Mouse (Mus musculus) cerebellum, adult 2 months (tissue): Measurements from ENCODE around the gene Fgfr2. TPM values are rescaled to one million over a fixed set of nuclear protein-coding genes. Genes with fewer than 3 reads are reported as not detected.
"Not testable (repeated sequence)": the region's sequence is repeated elsewhere in the genome, so short reads cannot be mapped to it uniquely, and the experiment has no call there.

Source experiments
- DNase-seq, 2 experiments: peaks; one replicate each; pipeline ENCODE4 v3.0.0; 2021
- H3K27ac ChIP-seq: fragments of 200-500 bp; 2 replicates; pipeline ENCODE4 v1.5.1; 2012; ENCODE audit warnings: low read length, control low read depth, inconsistent platforms; ENCODE audit not compliant: insufficient read depth
- H3K27me3 ChIP-seq: fragments of 200-500 bp; 2 replicates; pipeline ENCODE4 v1.6.1; 2012; ENCODE audit warnings: inconsistent platforms, mild to moderate bottlenecking, low read length, moderate library complexity; ENCODE audit not compliant: control insufficient read depth, insufficient read depth
- H3K4me1 ChIP-seq: fragments of 200-500 bp; 2 replicates; pipeline ENCODE4 v1.6.1; 2011; ENCODE audit warnings: low read length; ENCODE audit not compliant: control insufficient read depth, insufficient read depth
- H3K4me3 ChIP-seq: fragments of 200-500 bp; replicated peaks from 2 replicates; pipeline ENCODE3; 2011; ENCODE audit warnings: mild to moderate bottlenecking, low read depth, low read length, control low read depth; ENCODE audit not compliant: insufficient read depth
- CTCF ChIP-seq: fragments of 200-500 bp; IDR thresholded peaks from 2 replicates; pipeline ENCODE4 v1.5.1; 2011; ENCODE audit warnings: low read depth, mild to moderate bottlenecking, control low read depth, low read length, moderate library complexity, borderline replicate concordance; ENCODE audit not compliant: insufficient read depth
- POLR2A ChIP-seq: fragments of 200-500 bp; IDR thresholded peaks from 2 replicates; pipeline ENCODE4 v1.6.1; 2011; ENCODE audit warnings: low read length, control low read depth, borderline replicate concordance; ENCODE audit not compliant: insufficient read depth
- WGBS: fragments of 180-500 bp; shearing (Covaris S2); methylation state at CpG from one replicate; pipeline ENCODE4 v1.1.7; 2018; 5-methylcytosine and 5-hydroxymethylcytosine counted together
- polyA plus RNA-seq: library from polyadenylated mRNA; depleted of rRNA; stranded (reverse); fragments of >200 nt; gene quantifications from 2 replicates; pipeline ENCODE4 v1.2.3, GENCODE M21; 2012

Fgfr2 gene
- polyA plus RNA-seq, 1 experiment, result 95.3 TPM

DNA sequence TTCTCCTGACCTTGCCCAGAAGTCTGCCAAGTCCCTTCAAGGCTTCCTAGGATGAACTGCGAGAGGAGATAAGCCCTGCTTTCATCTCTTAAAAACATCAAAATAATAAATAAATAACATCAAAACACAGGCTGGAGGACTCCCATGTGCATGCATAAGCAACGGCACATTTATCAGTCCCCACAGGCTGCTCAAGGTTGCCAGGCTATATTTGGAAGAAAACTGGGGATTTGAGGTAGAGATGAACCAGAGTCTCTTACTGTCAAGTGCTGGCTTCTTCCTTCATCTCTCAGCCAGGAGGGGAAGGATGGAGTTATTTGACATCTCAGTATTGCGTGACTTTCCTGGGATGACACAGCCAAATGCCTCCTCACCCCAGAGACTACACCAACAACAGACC, 2964.3 kb downstream of the Fgfr2 start:
- 86% methylated on average over 3 of the region's 3 CpGs for WGBS
- TF ChIP-seq POLR2A (no peak), CTCF (no peak)
- Histone ChIP-seq H3K27me3 (no peaks in the 10 kb centered on the region), H3K27ac (no peak overlapping the region), H3K4me3 (no peak overlapping the region), H3K4me1 (no peaks in the 10 kb centered on the region)
- DNase-seq, result no peak

- 89% methylated on average over 7 of the region's 7 CpGs for WGBS
- H3K4me3 ChIP-seq, result no peak overlapping the region
- TF ChIP-seq CTCF, result no peak
- TF ChIP-seq POLR2A, result no peak
- H3K4me1 ChIP-seq, result no peaks in the 10 kb centered on the region
- no peak for DNase-seq
- no peak overlapping the region for H3K27ac ChIP-seq
- no peaks in the 10 kb centered on the region; the same call in 1 of the 2 replicates for H3K27me3 ChIP-seq
These were observed 2969.7 kb downstream of the Fgfr2 start for GRCm38 (mm10) chr7:130153363-130153969.

DNA sequence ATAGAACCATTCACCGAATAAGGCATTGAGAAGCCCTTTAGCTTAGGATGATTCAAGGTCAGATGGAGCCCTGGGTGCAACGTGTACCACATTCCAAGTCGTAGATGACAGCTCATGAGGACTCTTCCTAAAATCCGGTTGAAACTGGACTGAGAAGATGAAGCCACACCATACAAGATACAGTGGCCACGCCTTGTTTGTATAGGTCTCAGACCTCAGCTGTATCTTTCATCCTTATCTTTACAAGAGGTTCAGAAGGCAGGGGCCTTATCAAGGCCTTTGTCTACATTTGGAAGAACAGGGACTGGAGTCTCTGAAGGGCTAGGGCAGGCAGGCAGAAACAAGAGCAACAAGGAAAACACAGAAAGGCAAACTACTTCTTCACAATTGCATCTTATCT, 2974.2 kb downstream of the Fgfr2 start:
- TF ChIP-seq CTCF, result no peak
- TF ChIP-seq POLR2A, result no peak
- WGBS, result 91% methylated on average over 5 of the region's 5 CpGs
- DNase-seq, result no peak
- Histone ChIP-seq H3K27ac (no peak overlapping the region), H3K27me3 (no peaks in the 10 kb centered on the region; the same call in 1 of the 2 replicates), H3K4me3 (no peak overlapping the region), H3K4me1 (no peaks in the 10 kb centered on the region)

- TF ChIP-seq POLR2A, result no peak
- no peak for TF ChIP-seq CTCF
- Histone ChIP-seq H3K4me3 (no peak overlapping the region), H3K27me3 (no peaks in the 10 kb centered on the region; the same call in 1 of the 2 replicates), H3K4me1 (no peaks in the 10 kb centered on the region), H3K27ac (no peak overlapping the region)
- WGBS, result 90% methylated on average over 7 of the region's 7 CpGs
- no peak for DNase-seq
These were observed 2975.9 kb downstream of the Fgfr2 start for GRCm38 (mm10) chr7:130147230-130147629.

DNA sequence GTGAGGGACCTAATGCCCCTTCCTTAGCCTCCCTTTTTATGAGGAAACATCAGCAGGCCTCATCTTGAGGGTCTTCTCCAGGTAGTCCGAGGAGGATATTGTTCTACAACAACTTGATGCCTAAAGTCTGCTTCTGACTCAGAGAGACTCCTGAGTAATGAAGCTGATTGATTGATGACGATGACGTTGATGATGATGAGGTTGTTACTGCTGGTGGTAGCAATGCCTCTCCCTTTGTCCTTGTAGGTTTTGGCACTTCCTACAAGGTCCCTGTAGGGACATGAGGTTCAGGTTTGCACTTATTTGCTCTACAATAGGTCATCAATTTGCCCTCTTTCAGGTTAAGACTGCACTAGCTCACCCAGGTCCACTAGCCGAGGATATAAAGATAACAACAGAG, 2977.9 kb downstream of the Fgfr2 start:
- H3K27ac ChIP-seq, result no peak overlapping the region
- no peak overlapping the region for H3K4me3 ChIP-seq
- no peaks in the 10 kb centered on the region for H3K4me1 ChIP-seq
- no peaks in the 10 kb centered on the region; the same call in 1 of the 2 replicates for H3K27me3 ChIP-seq
- no peak for DNase-seq
- WGBS, result 96% methylated on average over 4 of the region's 4 CpGs
- TF ChIP-seq CTCF, result no peak
- TF ChIP-seq POLR2A, result no peak

- no peak overlapping the region for H3K27ac ChIP-seq
- TF ChIP-seq CTCF (no peak), POLR2A (no peak)
- no peaks in the 10 kb centered on the region; the same call in 1 of the 2 replicates for H3K27me3 ChIP-seq
- WGBS, result 38% methylated on average over 7 of the region's 7 CpGs
- no peak overlapping the region for H3K4me3 ChIP-seq
- no peak for DNase-seq
- H3K4me1 ChIP-seq, result no peaks in the 10 kb centered on the region
These were observed 2979.8 kb downstream of the Fgfr2 start for GRCm38 (mm10) chr7:130143371-130143770.

DNA sequence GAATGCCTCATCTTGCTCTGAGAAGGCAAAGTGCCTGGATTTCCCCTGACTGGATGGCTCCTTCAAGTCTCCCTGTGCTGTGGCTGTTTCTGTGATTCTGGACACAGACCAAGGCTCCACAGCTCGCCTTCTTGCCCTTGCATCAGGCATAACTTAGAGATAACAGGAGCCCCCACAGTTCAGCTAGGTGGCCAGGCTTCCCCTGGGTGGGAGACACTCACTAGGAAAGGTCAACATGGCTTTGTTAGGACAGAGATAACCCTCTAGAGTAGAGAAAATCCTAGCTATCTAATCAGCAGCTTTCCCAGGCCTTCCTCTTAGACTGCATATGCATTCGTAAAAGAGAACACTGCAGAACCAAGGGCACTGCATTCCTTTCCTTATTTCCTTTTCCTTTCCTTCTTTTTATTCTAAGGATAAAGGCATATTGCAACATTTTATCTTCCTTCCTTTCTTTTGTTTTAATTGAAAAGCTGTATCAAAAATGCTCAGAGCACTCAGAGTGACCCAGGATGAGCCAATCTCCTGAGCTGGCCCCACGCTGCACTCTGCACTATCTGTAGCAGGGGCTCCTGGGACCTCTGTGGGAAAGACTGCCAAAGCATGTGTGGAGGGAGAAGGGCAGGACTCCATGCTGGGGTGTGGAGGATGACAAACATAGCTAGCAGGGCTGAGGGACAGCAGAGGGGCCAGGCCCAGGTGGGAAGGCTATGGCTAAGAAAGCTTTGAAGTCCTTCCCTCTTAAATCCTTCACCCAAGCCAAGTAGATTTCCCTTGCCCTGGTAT, 2981.9 kb downstream of the Fgfr2 start:
- WGBS, result 85% methylated on average over 3 of the region's 3 CpGs
- TF ChIP-seq POLR2A, result no peak
- TF ChIP-seq CTCF, result no peak
- DNase-seq, result no peak
- Histone ChIP-seq H3K27ac (no peak overlapping the region), H3K27me3 (no peaks in the 10 kb centered on the region; the same call in 1 of the 2 replicates), H3K4me1 (no peaks in the 10 kb centered on the region), H3K4me3 (no peak overlapping the region)

- H3K27ac ChIP-seq, result no peak overlapping the region
- TF ChIP-seq CTCF, result no peak
- no peak for TF ChIP-seq POLR2A
- H3K4me3 ChIP-seq, result no peak overlapping the region
- DNase-seq, result no peak
- no peaks in the 10 kb centered on the region; the same call in 1 of the 2 replicates for H3K4me1 ChIP-seq
- peaks cover 2% of the 10 kb centered on the region; the same call in 1 of the 2 replicates for H3K27me3 ChIP-seq
- WGBS, result 71% methylated on average over 3 of the region's 3 CpGs
These were observed 2988.2 kb downstream of the Fgfr2 start for GRCm38 (mm10) chr7:130134924-130135365.

GRCm38 (mm10) chr7:130134428-130134827, 2988.7 kb downstream of the Fgfr2 start:
- DNase-seq, H3K27ac ChIP-seq: not testable (repeated sequence)

More at GRCm38 (mm10) chr7:130134428-130134827, 2988.7 kb downstream of the Fgfr2 start:
- H3K4me1 ChIP-seq, H3K27me3 ChIP-seq, H3K4me3 ChIP-seq: not testable (repeated sequence)
